Mouse (Mus musculus) CH12.LX (cell line): ENCODE results near the gene Arhgap28. TPM values are rescaled to one million over a fixed set of nuclear protein-coding genes. Genes with fewer than 3 reads are reported as not detected.

ENCODE experiments used
- DNase-seq: peaks from one replicate; pipeline ENCODE4 v3.0.0-alpha.2; 2013; ENCODE audit errors: extremely low read depth
- H3K27ac ChIP-seq: 2 replicates; pipeline ENCODE4 v1.5.1; 2012; ENCODE audit warnings: low read depth, mild to moderate bottlenecking, control low read depth, moderate library complexity; ENCODE audit not compliant: insufficient read depth
- H3K27me3 ChIP-seq: replicated peaks from 2 replicates; pipeline ENCODE3; 2012; ENCODE audit warnings: inconsistent platforms
- H3K36me3 ChIP-seq, 2 experiments: replicated peaks in 1 of 2; 2 replicates each; pipeline versions ENCODE3 to v1.6.1; 2012; ENCODE audit warnings: inconsistent platforms in 1 of 2, low read length in 1 of 2, mild to moderate bottlenecking in 1 of 2, mixed read lengths in 1 of 2, moderate library complexity in 1 of 2; ENCODE audit not compliant: control insufficient read depth in 1 of 2, insufficient read depth in 1 of 2
- H3K4me1 ChIP-seq, 2 experiments: 2 replicates each; pipeline ENCODE4 v1.6.1; 2012; ENCODE audit warnings: inconsistent platforms in 1 of 2, moderate library complexity in 1 of 2; ENCODE audit not compliant: insufficient read depth in 2 of 2, control insufficient read depth in 1 of 2
- H3K4me2 ChIP-seq: 2 replicates; pipeline ENCODE4 v1.6.1; 2012; ENCODE audit warnings: low read depth, mild to moderate bottlenecking, control low read depth; ENCODE audit not compliant: poor library complexity, insufficient read depth, severe bottlenecking
- H3K4me3 ChIP-seq, 3 experiments: fragments of 150-350 bp in 1 of 3; sonication (generic) in 1 of 3; replicated peaks in 1 of 3; 2 replicates each; pipeline versions ENCODE3 to v1.5.1; 2011 to 2012; ENCODE audit warnings: low read depth in 2 of 3, low read length in 2 of 3, mild to moderate bottlenecking in 2 of 3, moderate library complexity in 2 of 3, control low read depth in 1 of 3, improper control_type of control experiment in 1 of 3, inconsistent platforms in 1 of 3, mixed read lengths in 1 of 3; ENCODE audit not compliant: poor library complexity in 1 of 3
- H3K79me2 ChIP-seq: replicated peaks from 2 replicates; pipeline ENCODE4 v1.6.1; 2012; ENCODE audit warnings: mild to moderate bottlenecking, moderate library complexity; ENCODE audit not compliant: control insufficient read depth, poor library complexity, insufficient read depth, severe bottlenecking; ENCODE audit errors: extremely low read depth
- H3K9ac ChIP-seq: 2 replicates; pipeline ENCODE4 v1.6.1; 2012; ENCODE audit warnings: low read depth, mild to moderate bottlenecking, control low read depth, moderate library complexity; ENCODE audit not compliant: insufficient read depth
- H3K9me3 ChIP-seq: replicated peaks from 2 replicates; pipeline ENCODE3; 2012; ENCODE audit warnings: low read length, inconsistent platforms, mixed read lengths
- CTCF ChIP-seq, 2 experiments: IDR thresholded peaks in 1 of 2; conservative IDR thresholded peaks in 1 of 2; 2 replicates each; pipeline ENCODE4 v1.5.1; 2011 to 2012; ENCODE audit warnings: low read depth in 2 of 2, low read length in 2 of 2, improper control_type of control experiment in 1 of 2, inconsistent platforms in 1 of 2, mild to moderate bottlenecking in 1 of 2, moderate library complexity in 1 of 2
- ELF1 ChIP-seq: IDR thresholded peaks from 2 replicates; pipeline ENCODE4 v1.6.1; 2014; ENCODE audit warnings: low read depth, mild to moderate bottlenecking, inconsistent platforms, low read length, improper control_type of control experiment
- EP300 ChIP-seq: IDR thresholded peaks from 2 replicates; pipeline ENCODE4 v1.6.1; 2011; ENCODE audit warnings: low read length, improper control_type of control experiment
- ETS1 ChIP-seq: conservative IDR thresholded peaks from 2 replicates; pipeline ENCODE4 v1.6.1; 2012; ENCODE audit warnings: low read depth, mild to moderate bottlenecking, inconsistent platforms, low read length, improper control_type of control experiment, moderate library complexity
- HCFC1 ChIP-seq: IDR thresholded peaks from 2 replicates; pipeline ENCODE4 v1.6.1; 2012; ENCODE audit warnings: low read depth, mild to moderate bottlenecking, inconsistent platforms, low read length, improper control_type of control experiment
- JUN ChIP-seq: IDR thresholded peaks from 2 replicates; pipeline ENCODE4 v1.6.1; 2011; ENCODE audit warnings: low read depth, mild to moderate bottlenecking, low read length, improper control_type of control experiment, moderate library complexity; ENCODE audit not compliant: insufficient read depth
- KAT2A ChIP-seq: IDR thresholded peaks from 2 replicates; pipeline ENCODE4 v1.6.1; 2012; ENCODE audit warnings: low read length, improper control_type of control experiment, inconsistent platforms; ENCODE audit not compliant: insufficient replicate concordance
- MAX ChIP-seq: IDR thresholded peaks from 2 replicates; pipeline ENCODE4 v1.6.1; 2011; ENCODE audit warnings: low read length, improper control_type of control experiment
- MAZ ChIP-seq: IDR thresholded peaks from 2 replicates; pipeline ENCODE4 v1.6.1; 2012; ENCODE audit warnings: low read depth, mild to moderate bottlenecking, inconsistent platforms, low read length, improper control_type of control experiment, moderate library complexity
- MYC ChIP-seq: IDR thresholded peaks from 2 replicates; pipeline ENCODE4 v1.6.1; 2011; ENCODE audit warnings: low read depth, mild to moderate bottlenecking, improper control_type of control experiment, low read length
- NRF1 ChIP-seq: IDR thresholded peaks from 2 replicates; pipeline ENCODE4 v1.6.1; 2014; ENCODE audit warnings: low read depth, mild to moderate bottlenecking, inconsistent platforms, low read length, improper control_type of control experiment, moderate library complexity
- POLR2A ChIP-seq: IDR thresholded peaks from 2 replicates; pipeline ENCODE4 v1.6.1; 2011; ENCODE audit warnings: low read depth, mild to moderate bottlenecking, improper control_type of control experiment, low read length
- POLR2AphosphoS2 ChIP-seq: IDR thresholded peaks from 2 replicates; pipeline ENCODE4 v1.6.1; 2011; ENCODE audit warnings: low read depth, low read length, improper control_type of control experiment
- RCOR1 ChIP-seq: conservative IDR thresholded peaks from 2 replicates; pipeline ENCODE4 v1.6.1; 2012; ENCODE audit warnings: low read depth, mild to moderate bottlenecking, inconsistent platforms, low read length, improper control_type of control experiment
- TBP ChIP-seq: conservative IDR thresholded peaks from 2 replicates; pipeline ENCODE4 v1.6.1; 2011; ENCODE audit warnings: low read depth, low read length, improper control_type of control experiment
- TCF12 ChIP-seq: IDR thresholded peaks from 2 replicates; pipeline ENCODE4 v1.6.1; 2014; ENCODE audit warnings: low read depth, mild to moderate bottlenecking, inconsistent platforms, low read length, improper control_type of control experiment
- USF2 ChIP-seq: conservative IDR thresholded peaks from 2 replicates; pipeline ENCODE4 v1.6.1; 2011; ENCODE audit warnings: low read depth, low read length, improper control_type of control experiment
- ZKSCAN1 ChIP-seq: IDR thresholded peaks from 2 replicates; pipeline ENCODE4 v1.6.1; 2012; ENCODE audit warnings: low read depth, inconsistent platforms, low read length, improper control_type of control experiment, borderline replicate concordance
- dilution Hi-C: fragments of 300-500 bp; cut with MboI; formaldehyde crosslinking; loops from 2 replicates; pipeline ENCODE4 v1.14.3; 2020; ENCODE audit warnings: low sequenced_read_pairs; ENCODE audit not compliant: extremely low pct_unique_long_range_greater_than_20kb, extremely low pct_ligation_motif_present
- in situ Hi-C: fragments of 300-500 bp; cut with MboI; formaldehyde crosslinking; loops from 3 replicates; pipeline ENCODE4 v1.14.3; 2019; ENCODE audit warnings: low sequenced_read_pairs, low pct_ligation_motif_present, low pct_unique_long_range_greater_than_20kb, mixed read lengths
- polyA plus RNA-seq: library from polyadenylated mRNA; unstranded; fragments of >175 nt; gene quantifications from 2 replicates; pipeline ENCODE4 v1.2.1, GENCODE M21; 2012; ENCODE audit warnings: low read depth; ENCODE audit not compliant: insufficient read length
- total RNA-seq, 2 experiments: library from RNA; depleted of rRNA; stranded (reverse); fragments of 300-350 nt in 1 of 2; fragments of >200 nt in 1 of 2; gene quantifications; 2 replicates each; pipeline ENCODE4 v1.2.3; 2012 to 2014

Gene Arhgap28
- total and polyA plus RNA-seq, 3 experiments, result not detected

DNA sequence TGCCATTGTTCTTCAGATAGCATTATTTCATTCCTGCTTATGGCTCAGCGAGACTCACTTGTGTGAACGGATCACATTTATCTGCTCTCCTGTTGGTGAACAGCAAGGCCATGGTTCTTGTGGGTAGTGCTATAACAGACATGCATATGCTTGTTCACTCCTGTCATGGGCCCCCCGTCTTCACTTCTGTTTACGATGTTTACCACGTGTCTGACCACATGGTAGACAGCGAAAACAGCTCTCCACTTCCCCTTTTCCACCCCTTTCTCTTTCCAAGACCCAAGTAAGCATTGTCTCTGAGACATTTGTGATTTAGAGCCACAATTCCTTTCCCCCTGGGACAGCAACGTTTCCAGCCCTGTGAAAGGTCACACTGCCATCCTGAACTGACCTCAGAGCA is 20.4 kb upstream of the Arhgap28 start:
- dilution Hi-C loops, result no loop called here
- TF ChIP-seq NRF1, result no peak
- TF ChIP-seq EP300, result no peak
- TF ChIP-seq KAT2A, result no peak
- no peak for TF ChIP-seq TBP
- Histone ChIP-seq H3K9ac (no peak overlapping the region), H3K4me2 (no peak overlapping the region), H3K27me3 (no peaks in the 10 kb centered on the region), H3K4me1 (no peaks in the 10 kb centered on the region), H3K9me3 (peaks cover 71% of the 10 kb centered on the region), H3K36me3 (no peaks in the 10 kb centered on the region), H3K27ac (no peak overlapping the region), H3K4me3 (no peak overlapping the region), H3K79me2 (no peaks in the 10 kb centered on the region)
- no peak for DNase-seq
- in situ Hi-C loops, result no loop called here

DNA sequence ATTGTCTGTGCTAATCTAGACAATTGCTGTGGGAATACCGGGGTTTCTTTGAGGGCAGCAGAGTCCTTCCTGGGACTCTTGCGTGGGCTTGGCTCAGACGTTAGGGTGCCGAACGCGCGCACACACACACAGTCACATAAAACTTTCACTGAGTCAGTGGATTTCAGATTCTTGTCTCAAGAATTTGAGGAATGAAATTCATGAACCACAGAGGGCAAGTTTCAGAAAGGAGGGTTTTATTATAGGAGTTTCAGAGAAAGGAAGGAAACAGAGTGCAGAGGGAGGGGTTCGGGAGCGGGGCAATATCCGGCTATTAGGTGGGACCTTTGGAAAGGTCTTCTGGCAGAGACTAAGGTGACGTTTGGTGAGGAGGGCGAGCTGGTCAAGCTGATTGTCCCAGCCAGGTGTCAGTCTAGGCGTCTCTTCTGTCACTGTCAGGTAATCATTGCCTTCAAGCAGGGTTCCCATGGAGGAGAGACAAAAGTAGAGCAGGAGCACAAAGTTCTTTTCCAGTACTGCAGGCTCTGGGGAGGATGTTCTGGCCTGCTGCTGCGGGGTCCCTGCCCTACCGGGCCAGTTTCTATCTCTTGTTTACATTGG is 15.6 kb upstream of the Arhgap28 start:
- Histone ChIP-seq H3K27ac (no peak overlapping the region), H3K4me1 (no peaks in the 10 kb centered on the region), H3K4me2 (no peak overlapping the region), H3K9ac (no peak overlapping the region)
- dilution Hi-C loops (no loop called here), in situ Hi-C loops (no loop called here)
- DNase-seq, result no peak
- TF ChIP-seq HCFC1, result no peak
- no peak for TF ChIP-seq ZKSCAN1
- no peak for TF ChIP-seq TBP
- no peak for TF ChIP-seq EP300
- no peak for TF ChIP-seq RCOR1
- no peak for TF ChIP-seq MYC
- no peak for TF ChIP-seq POLR2AphosphoS2
- no peak for TF ChIP-seq TCF12
- TF ChIP-seq USF2, result no peak
- TF ChIP-seq ELF1, result no peak
- TF ChIP-seq ETS1, result no peak
- no peak for TF ChIP-seq MAZ
- TF ChIP-seq CTCF (conservative IDR thresholded peaks at IDR 0.05 in 1 of 2, IDR thresholded peaks at IDR 0.05 in 1 of 2; ENCODE audit: low read depth in 2 of 2, low read length in 2 of 2), result no peak
- no peak for TF ChIP-seq JUN
- TF ChIP-seq NRF1, result no peak
- no peak for TF ChIP-seq MAX
- no peak for TF ChIP-seq POLR2A
- TF ChIP-seq, all 38 proteins: peak for 0
- H3K79me2 ChIP-seq, result no peaks in the 10 kb centered on the region
- H3K36me3 ChIP-seq, result no peaks in the 10 kb centered on the region
- peaks cover 68% of the 10 kb centered on the region for H3K9me3 ChIP-seq
- no peak overlapping the region for H3K4me3 ChIP-seq
- H3K27me3 ChIP-seq, result no peaks in the 10 kb centered on the region
